Mouse (Mus musculus): Measurements from ENCODE around the gene Apln.

Gene Apln

GRCm38 (mm10) chrX:48016906-48017601 lies 17.6 kb downstream of the Apln start:
- DNase-seq (ENCODE audit: low spot score), result no peak

DNA sequence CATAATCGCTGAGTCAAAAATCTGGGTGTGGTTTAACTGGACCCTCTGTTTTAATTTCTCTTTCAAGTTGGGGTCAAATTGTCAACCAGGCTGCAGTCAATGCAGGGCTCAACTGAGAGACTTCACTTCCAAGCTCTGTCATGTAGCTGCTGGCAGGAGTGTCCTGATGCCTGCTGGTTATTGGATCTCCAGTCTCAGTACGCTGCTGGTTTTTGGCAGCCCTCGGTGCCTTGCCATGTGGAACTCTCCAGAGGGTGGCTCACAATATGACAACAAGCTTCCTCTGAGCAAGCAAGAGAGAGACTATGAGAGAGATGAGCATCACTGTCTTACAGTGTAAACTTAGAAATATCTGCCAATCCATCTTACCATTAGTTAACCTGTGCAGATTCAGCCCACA lies 23.0 kb downstream of the Apln start:
- no peak for DNase-seq (ENCODE audit: low spot score)

DNA sequence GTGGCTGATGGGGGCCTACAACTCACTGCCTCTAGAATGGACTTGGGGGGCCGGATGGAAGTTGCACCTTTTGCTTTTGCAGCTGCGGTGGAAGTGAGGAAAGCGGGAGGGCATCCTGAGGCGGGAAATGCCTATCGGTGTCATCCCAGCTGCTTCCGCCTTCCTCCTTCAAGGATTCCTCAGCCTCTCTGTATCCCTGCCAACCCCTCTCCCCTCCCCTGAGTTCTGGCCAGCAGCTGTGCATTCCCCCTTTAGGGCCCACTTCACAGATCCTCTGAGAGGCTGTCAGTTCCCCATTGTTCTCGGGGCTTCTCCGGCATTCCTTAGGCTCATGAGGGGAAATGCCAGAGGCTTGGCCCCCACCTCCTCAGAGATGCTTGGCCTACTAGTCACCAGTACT lies 28.6 kb downstream of the Apln start:
- no peak for DNase-seq (ENCODE audit: low spot score)

- no peak for DNase-seq (ENCODE audit: low spot score)
These were observed 29.9 kb downstream of the Apln start for GRCm38 (mm10) chrX:48004786-48005185.

GRCm38 (mm10) chrX:48001151-48001550 lies 33.5 kb downstream of the Apln start:
- DNase-seq (ENCODE audit: low spot score), result no peak

GRCm38 (mm10) chrX:47998412-47998811 lies 36.2 kb downstream of the Apln start:
- DNase-seq (ENCODE audit: low spot score), result no peak

DNA sequence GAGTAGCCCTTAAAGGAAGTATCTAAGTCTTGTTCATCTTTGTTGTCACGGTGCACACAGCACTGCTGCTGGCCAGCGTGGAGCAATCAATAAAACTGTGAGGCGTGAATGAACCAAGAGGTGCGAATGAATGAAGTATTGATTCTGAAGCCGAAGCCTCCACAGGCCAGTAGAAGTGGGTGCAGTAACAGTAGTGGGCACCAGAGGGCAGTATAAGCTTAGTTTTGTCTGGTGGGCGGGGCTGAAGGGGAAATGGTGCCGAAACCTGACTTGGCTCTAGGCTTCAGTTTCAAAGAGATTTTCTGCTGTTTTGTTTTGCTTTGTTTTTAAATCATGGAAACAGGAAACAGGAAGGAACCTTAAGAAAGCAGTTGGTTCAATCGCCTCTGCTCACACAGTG lies 42.0 kb downstream of the Apln start:
- DNase-seq (ENCODE audit: low spot score), result peak; percentile 22

GRCm38 (mm10) chrX:47988024-47988423 lies 46.6 kb downstream of the Apln start:
- DNase-seq (ENCODE audit: low spot score), result no peak

- DNase-seq (ENCODE audit: low spot score), result no peak
These were observed 49.5 kb downstream of the Apln start for GRCm38 (mm10) chrX:47985000-47985619.

DNA sequence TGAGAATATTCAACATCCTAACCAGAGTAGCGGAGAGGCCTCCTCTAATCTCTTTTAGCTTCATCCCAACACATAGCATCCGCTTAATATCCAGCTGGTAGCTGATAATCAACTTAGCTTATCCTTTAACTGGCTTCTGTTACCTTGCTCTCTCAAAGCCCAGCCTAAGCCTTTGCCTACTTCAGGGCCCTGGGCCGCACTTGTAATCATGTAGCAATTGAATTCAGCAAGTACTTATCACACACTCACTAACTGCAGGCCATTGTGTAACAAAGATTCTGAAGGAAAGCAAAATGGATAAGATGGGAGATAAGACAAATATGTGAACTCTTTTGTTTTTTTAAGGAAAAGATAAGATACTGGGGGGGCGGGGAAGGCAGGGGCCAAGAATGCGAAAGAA lies 57.6 kb downstream of the Apln start:
- DNase-seq (ENCODE audit: low spot score), result no peak

- no peak for DNase-seq (ENCODE audit: low spot score)
These were observed 58.1 kb downstream of the Apln start for GRCm38 (mm10) chrX:47976551-47976950.
